Mouse (Mus musculus) myocyte (in vitro differentiated cells): Measurements from ENCODE around the gene Clip1.

ENCODE experiments used
- CEBPB ChIP-seq: IDR thresholded peaks from 2 replicates; pipeline ENCODE4 v1.6.1; 2011; ENCODE audit warnings: mild to moderate bottlenecking, moderate library complexity; ENCODE audit not compliant: poor library complexity, insufficient read depth, severe bottlenecking
- E2F4 ChIP-seq: IDR thresholded peaks from one replicate; pipeline ENCODE4 v1.6.1; 2011; ENCODE audit warnings: mild to moderate bottlenecking, control low read depth, moderate library complexity; ENCODE audit not compliant: insufficient read depth
- MAX ChIP-seq: IDR thresholded peaks from one replicate; pipeline ENCODE4 v1.6.1; 2011; ENCODE audit warnings: low read depth, mild to moderate bottlenecking, control low read depth
- MYOD1 ChIP-seq, 3 experiments: IDR thresholded peaks; one replicate each; pipeline ENCODE4 v1.6.1; 2011; ENCODE audit warnings: control low read depth in 2 of 3, low read depth in 2 of 3, mild to moderate bottlenecking in 2 of 3, moderate library complexity in 1 of 3; ENCODE audit not compliant: insufficient read length in 2 of 3, control insufficient read depth in 1 of 3
- MYOG ChIP-seq, 3 experiments: IDR thresholded peaks; one replicate each; pipeline ENCODE4 v1.6.1; 2011; ENCODE audit warnings: control low read depth in 2 of 3, low read depth in 2 of 3, mild to moderate bottlenecking in 2 of 3; ENCODE audit not compliant: insufficient read length in 2 of 3, control insufficient read depth in 1 of 3, insufficient read depth in 1 of 3
- POLR2A ChIP-seq: IDR thresholded peaks from one replicate; pipeline ENCODE4 v1.6.1; 2011; ENCODE audit warnings: low read depth, mild to moderate bottlenecking, control low read depth, moderate library complexity; ENCODE audit not compliant: insufficient read length
- POLR2AphosphoS2 ChIP-seq: IDR thresholded peaks from one replicate; pipeline ENCODE4 v1.6.1; 2011; ENCODE audit warnings: low read depth, control low read depth; ENCODE audit not compliant: insufficient read length
- REST ChIP-seq: IDR thresholded peaks from one replicate; pipeline ENCODE4 v1.6.1; 2011; ENCODE audit warnings: mild to moderate bottlenecking, control low read depth, moderate library complexity; ENCODE audit not compliant: insufficient read depth, insufficient read length
- TCF12 ChIP-seq: IDR thresholded peaks from one replicate; pipeline ENCODE4 v1.6.1; 2011; ENCODE audit warnings: mild to moderate bottlenecking, control low read depth; ENCODE audit not compliant: poor library complexity, insufficient read depth, severe bottlenecking
- TCF3 ChIP-seq: IDR thresholded peaks from one replicate; pipeline ENCODE4 v1.6.1; 2011; ENCODE audit warnings: low read depth, control low read depth; ENCODE audit not compliant: insufficient read length
- USF1 ChIP-seq: IDR thresholded peaks from one replicate; pipeline ENCODE4 v1.6.1; 2011; ENCODE audit warnings: low read depth, mild to moderate bottlenecking, control low read depth, moderate library complexity

DNA sequence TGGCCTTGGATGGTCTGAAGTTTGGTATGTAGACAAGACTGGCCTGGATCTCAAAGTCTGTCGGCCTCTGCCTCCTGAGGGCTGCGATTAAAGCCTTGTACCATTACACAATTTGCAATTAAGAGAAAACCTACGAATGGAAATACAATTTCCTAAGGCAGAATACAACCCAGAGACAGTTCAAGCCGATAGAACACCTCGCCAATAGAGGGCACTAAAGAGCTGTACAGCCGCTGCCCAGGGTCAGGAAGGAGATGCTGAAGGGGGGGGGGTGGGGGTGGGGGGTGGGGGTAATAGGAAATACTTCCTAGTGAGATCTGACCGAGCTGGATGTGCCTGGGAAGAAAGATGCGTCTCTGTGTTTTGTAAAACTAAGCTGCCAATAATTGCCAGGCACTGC, 57.8 kb downstream of the Clip1 start:
- TF ChIP-seq USF1 (no peak), POLR2A (no peak), MYOG (IDR thresholded peaks at IDR 0.05; ENCODE audit: control insufficient read depth in 1 of 3, insufficient read depth in 1 of 3, insufficient read length in 2 of 3, low read depth in 2 of 3) (no peak), MYOD1 (IDR thresholded peaks at IDR 0.05; ENCODE audit: control insufficient read depth in 1 of 3, insufficient read length in 2 of 3, low read depth in 2 of 3) (no peak), E2F4 (no peak), TCF12 (no peak), MAX (no peak), TCF3 (no peak), CEBPB (no peak), POLR2AphosphoS2 (no peak), REST (no peak)
